In the genomic region with DNA sequence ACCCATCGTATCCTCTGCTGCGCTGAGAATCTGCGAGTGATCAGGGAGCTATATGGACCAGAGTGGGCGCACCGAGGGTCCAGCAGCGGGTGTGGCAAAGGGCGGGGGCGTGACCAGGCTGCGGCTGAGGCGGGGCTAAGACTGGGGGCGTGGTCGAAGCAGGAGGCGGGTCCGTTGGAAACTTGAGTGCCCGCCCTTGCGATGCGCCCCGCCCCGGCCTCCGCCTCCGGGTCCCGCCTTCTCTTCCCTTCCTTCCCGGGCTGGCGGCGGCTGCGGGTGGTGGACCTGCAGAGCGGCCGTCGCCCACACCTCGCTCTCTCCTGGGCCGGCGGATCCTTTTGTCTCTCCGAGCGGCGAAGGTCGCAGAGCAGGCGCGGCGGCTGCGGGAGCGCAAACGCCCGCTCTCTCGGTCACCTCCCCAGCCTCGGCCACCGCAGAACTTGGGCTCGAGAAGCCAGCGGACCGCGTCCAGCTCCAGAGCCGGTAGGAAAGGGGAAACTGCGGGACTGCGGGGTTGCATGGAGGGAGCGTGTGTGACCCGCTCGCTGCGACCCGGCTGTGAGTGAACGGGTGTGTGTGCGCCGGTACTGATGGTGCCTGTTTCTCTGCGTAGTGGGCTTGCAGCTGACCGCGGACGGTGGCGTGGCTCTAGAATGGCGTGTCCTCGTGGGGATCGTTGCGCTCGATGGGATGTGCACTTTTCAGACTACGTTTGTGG, we compare ENCODE assay signal across 8 mouse cellular contexts. TPM values are rescaled to one million over a fixed set of nuclear protein-coding genes. Genes with fewer than 3 reads are reported as not detected.
DNase-seq lines count a peak whose midpoint lies in the region; ATAC-seq and TF ChIP-seq lines count a peak whose summit lies in the region.

Gene Hpcal1 (plus strand): TSS at position 293 of the 718 bp plus-strand sequence.

- no peaks in the 10 kb centered on the region for H3K9me3 ChIP-seq in hindbrain, embryonic 10.5 days
- no peaks in the 10 kb centered on the region for H3K9me3 ChIP-seq in lung, embryonic 16.5 days (ENCODE audit: control insufficient read depth, low read length)

- H3K4me3 ChIP-seq in hindbrain, embryonic 10.5 days = peak within 1 kb of the TSS; percentile 75
- peak within 1 kb of the TSS; percentile 85 for H3K4me3 ChIP-seq in lung, embryonic 16.5 days (ENCODE audit: low read length)
- H3K4me3 ChIP-seq in thymus, adult 2 months (ENCODE audit: control insufficient read depth, insufficient read depth, low read length) = peak within 1 kb of the TSS; percentile 94

- H3K4me2 ChIP-seq in lung, embryonic 16.5 days (ENCODE audit: low read depth, low read length) = peak within 1 kb of the TSS; percentile 60

- 0 out of 2 replicates have a peak, but pooled peaks have one; percentile 49 for TF ChIP-seq CTCF in thymus, adult 2 months (IDR thresholded peaks at IDR 0.05; ENCODE audit: borderline replicate concordance, control insufficient read depth, extremely low read depth, insufficient read depth, low read length, poor library complexity)

- peak; percentile 97 for DNase-seq in NIH3T3 (ENCODE audit: low read depth)
- DNase-seq in cerebellum, adult 9-11 months = peak; percentile 92
- peak; percentile 65 to 92 for DNase-seq in frontal cortex, adult 2 months (ENCODE audit: extremely low spot score in 1 of 2, low spot score in 1 of 2)
- DNase-seq in hindbrain, embryonic 10.5 days (ENCODE audit: low spot score) = peak; percentile 95
- peak; percentile 90 for DNase-seq in layer of hippocampus, adult 9-11 months
- DNase-seq in ovary, adult 18-20 months (ENCODE audit: low spot score) = peak; percentile 88
- peak; percentile 95 for DNase-seq in thymus, adult 2 months

- peaks cover 50% of the 10 kb centered on the region for H3K4me1 ChIP-seq in hindbrain, embryonic 10.5 days (replicated peaks)
- H3K4me1 ChIP-seq in lung, embryonic 16.5 days (replicated peaks; ENCODE audit: control insufficient read depth, insufficient read depth, low read length) = peaks cover 26% of the 10 kb centered on the region
- peaks cover 56% of the 10 kb centered on the region for H3K4me1 ChIP-seq in thymus, adult 2 months (replicated peaks; ENCODE audit: control insufficient read depth, insufficient read depth, low read length)

- under 1% methylated on average over 68 of the region's 72 CpGs for WGBS in hindbrain, embryonic 10.5 days
- WGBS in lung, embryonic 16.5 days = under 1% methylated on average over 57 of the region's 72 CpGs
- WGBS in thymus, adult 2 months = under 1% methylated on average over 70 of the region's 72 CpGs

- no peaks in the 10 kb centered on the region for H3K36me3 ChIP-seq in hindbrain, embryonic 10.5 days
- H3K36me3 ChIP-seq in lung, embryonic 16.5 days (ENCODE audit: control insufficient read depth, insufficient read depth, low read length) = no peaks in the 10 kb centered on the region
- no peaks in the 10 kb centered on the region for H3K36me3 ChIP-seq in thymus, adult 2 months (ENCODE audit: control insufficient read depth, insufficient read depth, low read length)

- peak within 1 kb of the TSS; percentile 90 for H3K27ac ChIP-seq in hindbrain, embryonic 10.5 days
- H3K27ac ChIP-seq in lung, embryonic 16.5 days (ENCODE audit: low read length) = peak within 1 kb of the TSS; percentile 78
- peak within 1 kb of the TSS; percentile 78 for H3K27ac ChIP-seq in thymus, adult 2 months (ENCODE audit: control insufficient read depth, insufficient read depth, low read length)

- peak within 1 kb of the TSS; percentile 83 for H3K9ac ChIP-seq in lung, embryonic 16.5 days (ENCODE audit: low read length)

- no peaks in the 10 kb centered on the region; the same call in 1 of the 2 replicates for H3K27me3 ChIP-seq in hindbrain, embryonic 10.5 days (ENCODE audit: insufficient read depth, poor library complexity, severe bottlenecking)
- H3K27me3 ChIP-seq in lung, embryonic 16.5 days (ENCODE audit: control insufficient read depth, insufficient read depth, low read depth, low read length) = no peaks in the 10 kb centered on the region
- no peaks in the 10 kb centered on the region for H3K27me3 ChIP-seq in thymus, adult 2 months (ENCODE audit: control insufficient read depth, insufficient read depth, low read length)

- peak; percentile 81 for TF ChIP-seq POLR2A in thymus, adult 2 months (IDR thresholded peaks at IDR 0.05; ENCODE audit: control insufficient read depth, extremely low read depth, insufficient read depth, low read length, poor library complexity)

- ATAC-seq in lung, embryonic 16.5 days (ENCODE audit: low read depth) = peak; percentile 93

RNA-seq across cellular contexts. Expression of gene Hpcal1, which starts in this region (rescaled TPM):
- 56.7 and 80.5 TPM in 2 replicates for polyA plus RNA-seq in frontal cortex, adult 2 months (2012; rRNA removed)
- 35.9 and 39.9 TPM in 2 replicates for polyA plus RNA-seq in hindbrain, embryonic 10.5 days (2016; fragmentation: Nextera tagmentation; extraction: Ambion mirVana)
- polyA plus RNA-seq in lung, embryonic 16.5 days (2015; fragmentation: Nextera tagmentation; extraction: Ambion mirVana) = 94.5 and 102 TPM in 2 replicates
- 322 and 334 TPM in 2 replicates for polyA plus RNA-seq in thymus, adult 2 months (2012; rRNA removed)

Comparison
In these comparisons a context has a peak if more than half of its experiments do, and no peak if none do; other contexts are left out.
1. Peak in every context shown above with its lines: DNase-seq, ATAC-seq, H3K4me3 ChIP-seq and H3K27ac ChIP-seq.